Mouse (Mus musculus): ENCODE measurements around the gene Ppp1r27.
"Not testable (repeated sequence)": the region's sequence is repeated elsewhere in the genome, so short reads cannot be mapped to it uniquely, and the experiment has no call there.

Gene Ppp1r27

DNA sequence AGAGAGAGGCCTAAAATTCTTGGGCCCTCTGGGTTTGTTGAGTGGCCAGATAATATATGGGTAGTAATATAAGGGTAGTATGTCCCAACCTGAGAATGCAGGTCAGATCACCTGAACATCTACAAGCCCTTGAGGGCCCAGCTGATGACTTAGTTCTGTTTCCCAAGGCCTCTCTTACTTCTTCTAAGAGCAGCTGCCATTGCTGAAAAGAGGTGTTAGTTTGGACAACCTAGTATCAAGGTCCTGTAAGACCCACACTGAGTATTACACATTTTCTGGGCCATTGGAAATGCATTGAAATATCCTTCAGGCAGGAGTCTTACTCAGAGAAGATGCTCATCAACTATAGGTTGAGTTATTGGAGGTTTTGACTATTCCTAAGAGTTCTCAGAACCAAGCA is 25.0 kb upstream of the Ppp1r27 start:
- no peak for DNase-seq (ENCODE audit: low spot score)

DNA sequence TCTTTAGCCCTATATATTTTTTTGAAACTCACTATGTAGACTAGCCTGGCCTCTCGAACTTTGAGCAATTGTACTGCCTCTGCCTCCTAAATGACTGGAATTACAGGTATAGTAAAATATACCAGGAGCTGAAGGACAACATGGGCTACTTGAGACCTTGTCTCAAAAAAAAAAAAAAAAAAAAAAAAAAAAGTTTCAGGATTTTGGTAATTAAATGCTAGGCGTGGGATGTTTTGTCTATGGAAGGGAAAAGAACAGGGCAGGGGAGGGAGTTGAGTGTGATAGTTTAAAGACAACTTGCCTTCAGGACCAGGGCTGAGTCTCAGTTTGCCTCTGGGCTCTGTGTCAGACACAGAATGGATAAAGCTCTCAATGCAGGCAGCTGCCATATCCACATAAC is 24.1 kb upstream of the Ppp1r27 start:
- DNase-seq (ENCODE audit: low spot score): no peak

DNA sequence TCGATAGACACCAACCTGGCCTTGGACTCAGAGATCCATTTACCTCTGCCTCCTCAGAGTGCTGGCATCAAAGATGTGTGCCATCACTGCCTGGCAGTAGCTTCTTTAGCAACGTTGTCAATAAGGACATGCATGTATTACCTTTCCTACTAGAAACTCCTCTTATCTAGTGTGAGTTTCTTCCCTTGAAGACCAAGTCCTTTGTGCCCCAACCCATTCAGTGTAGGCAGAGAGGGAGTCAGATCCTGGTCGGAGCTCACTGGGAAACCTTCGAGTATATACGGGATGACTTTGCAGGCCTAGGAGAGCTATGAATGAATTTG is 23.3 kb upstream of the Ppp1r27 start:
- DNase-seq (ENCODE audit: low spot score): no peak

- DNase-seq (ENCODE audit: low spot score): no peak
Measured at GRCm38 (mm10) chr11:120573585-120574277, 22.8 kb upstream of the Ppp1r27 start.

DNA sequence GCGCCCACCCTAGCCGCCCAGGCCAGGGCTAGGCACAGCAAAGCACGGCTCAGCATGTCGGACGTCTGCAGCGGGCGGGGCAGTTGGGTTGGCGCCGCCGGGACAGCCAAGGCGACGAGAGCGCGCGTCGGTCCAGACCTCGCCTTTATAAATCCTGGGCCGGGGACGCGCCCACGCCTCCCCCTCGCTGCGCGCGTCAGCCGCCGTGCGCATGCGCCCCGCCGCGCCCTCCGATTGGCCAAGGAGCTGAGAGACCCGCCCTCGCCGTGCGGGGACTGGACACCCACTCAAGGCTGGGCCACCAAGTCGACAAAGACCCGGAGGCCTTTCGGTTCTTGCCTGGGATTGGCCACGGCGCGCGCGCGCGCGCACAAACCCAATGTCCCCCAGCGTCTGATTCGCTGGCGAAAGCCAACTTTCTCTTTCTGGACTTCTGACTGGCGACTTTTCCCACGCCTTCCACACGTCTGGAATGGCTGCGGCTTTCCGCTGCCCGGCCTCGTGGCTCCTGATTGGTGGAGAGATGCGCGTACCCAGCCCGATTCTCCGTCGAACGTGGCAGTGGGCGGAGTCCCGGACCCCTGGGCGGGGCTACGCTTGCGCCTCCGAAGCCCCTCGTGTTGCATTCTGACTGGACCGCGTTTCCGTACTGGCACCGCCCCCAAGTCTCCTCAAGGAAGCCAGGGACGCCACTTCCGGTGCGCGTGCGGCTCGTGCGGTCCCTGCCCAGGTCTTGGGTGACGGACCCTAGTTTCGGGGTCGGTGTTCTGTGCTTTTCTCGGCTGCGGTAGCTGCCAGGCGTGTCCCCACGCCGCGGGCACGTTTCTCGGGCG is 22.0 kb upstream of the Ppp1r27 start, which contains the start of gene P4hb:
Gene P4hb (minus strand): TSS at position 502 of the 833 bp plus-strand sequence.
- DNase-seq (ENCODE audit: low spot score): peak; percentile 100

- no peak for DNase-seq (ENCODE audit: low spot score)
Measured at GRCm38 (mm10) chr11:120572417-120572751, 21.5 kb upstream of the Ppp1r27 start.

- no peak for DNase-seq (ENCODE audit: low spot score)
Measured at GRCm38 (mm10) chr11:120571754-120572416, 21.0 kb upstream of the Ppp1r27 start.

GRCm38 (mm10) chr11:120571122-120571521 is 20.2 kb upstream of the Ppp1r27 start:
- DNase-seq (ENCODE audit: low spot score): no peak

GRCm38 (mm10) chr11:120568324-120568723 is 17.4 kb upstream of the Ppp1r27 start:
- DNase-seq (ENCODE audit: low spot score): no peak

GRCm38 (mm10) chr11:120565114-120565513 is 14.2 kb upstream of the Ppp1r27 start:
- DNase-seq (ENCODE audit: low spot score): no peak

DNA sequence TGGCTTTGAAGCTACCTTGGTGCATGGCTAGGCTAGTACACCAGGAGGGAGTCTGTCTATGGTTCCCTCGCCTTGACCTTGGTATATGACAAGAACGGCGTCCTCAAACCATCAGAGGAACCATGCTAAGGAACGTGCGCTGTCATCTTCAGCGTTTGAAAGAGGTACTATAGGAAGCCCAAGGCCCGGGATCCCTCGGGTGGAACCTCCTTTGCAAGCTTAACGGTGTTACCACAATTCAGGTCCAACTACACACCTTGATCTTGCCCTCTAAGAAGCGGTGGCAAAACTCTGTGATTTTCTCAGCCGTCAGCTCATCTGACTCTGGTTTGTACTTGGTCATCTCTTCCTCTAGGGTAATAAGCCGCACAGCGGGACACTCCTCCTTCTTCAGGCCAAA is 12.0 kb upstream of the Ppp1r27 start:
- DNase-seq (ENCODE audit: low spot score): no peak

DNA sequence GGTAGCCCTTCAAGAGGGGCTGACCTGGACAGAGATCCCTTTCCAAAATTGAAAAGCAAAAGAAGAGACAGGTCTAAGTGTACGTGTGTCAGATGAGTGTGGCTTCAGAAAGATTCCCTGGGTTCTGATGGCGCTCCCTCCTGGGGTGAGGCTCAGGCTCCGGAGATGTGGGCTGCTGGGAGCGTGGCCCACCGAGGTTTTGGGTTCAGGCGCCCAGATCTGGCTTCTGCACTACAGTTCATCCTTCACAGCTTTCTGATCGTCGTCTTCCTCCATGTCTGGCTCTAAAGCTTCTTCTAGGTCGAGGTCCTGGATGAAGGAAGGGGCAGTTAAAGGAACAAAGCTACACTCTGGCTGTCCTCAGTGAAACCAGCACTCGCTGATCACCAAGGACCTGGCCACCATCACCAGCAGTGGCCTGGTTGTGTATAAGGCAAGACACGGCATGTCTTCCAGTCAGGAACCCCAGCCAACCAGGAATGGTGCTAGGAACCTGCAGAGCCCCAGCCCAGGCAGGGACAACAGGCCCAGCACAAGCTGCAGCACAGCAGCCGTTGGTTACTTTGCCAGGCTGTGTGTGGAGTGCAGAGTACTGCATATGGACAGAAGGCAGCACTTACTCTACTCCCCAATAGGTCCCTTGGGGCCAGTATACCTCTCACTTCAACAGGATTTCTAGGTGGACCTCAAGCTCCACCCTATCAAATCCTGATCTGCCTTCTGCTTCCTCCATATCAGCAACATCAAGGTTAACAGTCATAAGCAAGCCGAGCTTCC is 10.2 kb upstream of the Ppp1r27 start:
- DNase-seq (ENCODE audit: low spot score): no peak

GRCm38 (mm10) chr11:120558843-120559242 is 7.9 kb upstream of the Ppp1r27 start:
- not testable (repeated sequence) for DNase-seq (ENCODE audit: low spot score)

DNA sequence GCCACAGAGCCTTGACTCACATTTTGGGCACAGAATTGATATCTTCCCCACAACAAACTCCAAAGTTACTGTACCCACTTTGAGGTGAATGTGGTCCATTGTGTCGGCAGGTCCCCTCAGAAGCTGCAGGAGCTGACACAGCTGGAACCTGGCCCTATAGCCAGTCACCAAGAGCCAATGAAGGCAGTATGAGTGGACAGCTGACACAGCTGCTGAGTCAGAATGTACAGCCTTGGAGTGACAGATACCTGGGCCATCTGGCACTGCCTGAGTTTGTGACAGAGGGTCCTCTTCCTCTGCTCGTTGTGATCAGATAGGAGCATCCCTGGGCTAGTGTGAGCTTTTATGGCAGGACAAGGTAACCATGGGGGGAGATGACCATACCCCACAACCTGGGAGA is 4.3 kb upstream of the Ppp1r27 start:
- no peak for DNase-seq (ENCODE audit: low spot score)

GRCm38 (mm10) chr11:120554834-120555233 is 3.9 kb upstream of the Ppp1r27 start:
- no peak for DNase-seq (ENCODE audit: low spot score)

- no peak for DNase-seq (ENCODE audit: low spot score)
Measured at GRCm38 (mm10) chr11:120552736-120553135, 1.8 kb upstream of the Ppp1r27 start.

GRCm38 (mm10) chr11:120549986-120550809 is 734 bp downstream of the Ppp1r27 start:
- no peak for DNase-seq (ENCODE audit: low spot score)

GRCm38 (mm10) chr11:120549168-120549945 is 1.6 kb downstream of the Ppp1r27 start, which contains the start of gene Mcrip1:
Gene Mcrip1 (minus strand): TSS chr11:120549727.
- peak; percentile 95 for DNase-seq (ENCODE audit: low spot score)

DNA sequence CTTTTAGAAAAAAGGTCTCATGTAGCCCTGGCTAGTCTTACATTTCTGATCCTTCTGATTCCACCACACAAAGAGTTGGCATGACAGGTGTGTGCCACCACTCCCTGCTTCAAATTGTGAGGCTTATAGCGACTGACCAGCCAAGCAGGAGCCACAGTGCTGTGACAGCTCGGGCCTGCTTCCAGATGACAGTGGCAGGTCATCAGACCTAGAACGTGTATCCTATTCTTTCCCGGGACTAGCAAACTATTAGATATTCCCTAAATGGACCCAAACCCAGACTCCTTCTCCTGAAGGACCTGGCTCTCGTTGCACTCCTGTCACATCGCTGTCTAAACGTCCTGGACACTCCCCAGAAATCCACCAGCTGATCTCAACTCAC is 2.2 kb downstream of the Ppp1r27 start:
- DNase-seq (ENCODE audit: low spot score): no peak

- no peak for DNase-seq (ENCODE audit: low spot score)
Measured at GRCm38 (mm10) chr11:120548214-120548613, 2.7 kb downstream of the Ppp1r27 start.

GRCm38 (mm10) chr11:120547469-120547868 is 3.5 kb downstream of the Ppp1r27 start:
- no peak for DNase-seq (ENCODE audit: low spot score)

Data from urinary bladder, postnatal 14 days (tissue).